Mouse (Mus musculus) testis, adult 2 months (tissue): ENCODE data around the gene Gm20696.

Source experiments
- CTCF ChIP-seq: fragments of 200-500 bp; IDR thresholded peaks from 2 replicates; pipeline ENCODE4 v1.5.1; 2012; ENCODE audit warnings: low read depth, mild to moderate bottlenecking, inconsistent platforms, low read length, moderate library complexity; ENCODE audit not compliant: control insufficient read depth, insufficient read depth, insufficient replicate concordance
- POLR2A ChIP-seq: fragments of 200-500 bp; IDR thresholded peaks from 2 replicates; pipeline ENCODE4 v1.6.1; 2012; ENCODE audit warnings: low read depth, mild to moderate bottlenecking, inconsistent platforms, low read length, moderate library complexity; ENCODE audit not compliant: control insufficient read depth

DNA sequence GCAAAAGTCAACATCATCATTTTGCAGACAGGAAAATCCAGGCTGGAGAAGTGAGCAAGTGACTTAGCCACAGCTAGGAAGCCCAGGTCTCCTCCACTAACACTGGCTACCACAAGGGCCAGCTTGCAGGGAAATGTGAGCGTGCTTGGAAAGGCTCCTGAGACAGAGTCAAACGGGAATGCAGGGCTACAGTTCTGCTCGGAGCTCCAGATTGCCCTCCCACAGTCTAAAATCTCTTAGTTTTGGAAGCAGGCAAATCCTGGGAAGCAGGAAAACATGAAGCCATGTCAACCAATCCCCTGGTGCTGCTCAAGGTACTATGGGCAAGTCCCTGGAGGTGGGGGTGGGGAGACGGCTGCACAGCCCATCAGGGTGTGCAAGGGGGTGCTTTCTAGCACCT lies 219.2 kb downstream of the Gm20696 start:
- no peak for TF ChIP-seq CTCF
- TF ChIP-seq POLR2A: no peak
